Mouse (Mus musculus): Measurements from ENCODE around the gene Bbs1.

GRCm38 (mm10) chr19:4855951-4856350 is 50.5 kb downstream of the Bbs1 start:
- TF ChIP-seq CTCF (IDR thresholded peaks at IDR 0.05; ENCODE audit: borderline replicate concordance, insufficient read depth, low read depth, low read length) (no peak), POLR2A (IDR thresholded peaks at IDR 0.05; ENCODE audit: borderline replicate concordance, insufficient read depth, low read length) (no peak)
